Mouse (Mus musculus): ENCODE data around the gene Nt5c3b.
A peak's percentile ranks its signal among the peaks of the same experiment; 100 is the strongest.

The Nt5c3b gene

GRCm38 (mm10) chr11:100441797-100442196, at the start of gene Nt5c3b, which contains the start of gene Klhl10:
Gene Nt5c3b, minus strand, starts transcription at chr11:100441808.
Gene Klhl10, plus strand, starts transcription at chr11:100441917.
- DNase-seq = no peak

DNA sequence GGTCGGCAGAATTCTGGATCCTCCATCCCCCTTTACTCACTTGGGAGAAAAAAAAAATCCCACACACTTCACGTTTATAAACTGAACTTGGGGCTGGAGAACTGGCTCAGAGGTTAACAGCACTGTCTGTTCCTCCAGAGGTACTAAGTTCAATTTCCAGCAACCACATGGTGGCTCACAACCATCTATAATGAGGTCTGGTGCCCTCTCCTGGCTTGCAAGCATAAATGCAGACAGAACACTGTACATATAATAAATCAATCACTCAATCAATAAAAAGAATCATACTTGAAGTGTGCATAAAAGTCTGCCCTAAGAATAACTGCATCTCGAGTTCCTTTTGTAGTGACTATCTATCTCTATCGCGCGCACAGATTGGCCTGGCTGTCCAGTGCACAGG, 49.3 kb upstream of the Nt5c3b start:
- DNase-seq = no peak

DNA sequence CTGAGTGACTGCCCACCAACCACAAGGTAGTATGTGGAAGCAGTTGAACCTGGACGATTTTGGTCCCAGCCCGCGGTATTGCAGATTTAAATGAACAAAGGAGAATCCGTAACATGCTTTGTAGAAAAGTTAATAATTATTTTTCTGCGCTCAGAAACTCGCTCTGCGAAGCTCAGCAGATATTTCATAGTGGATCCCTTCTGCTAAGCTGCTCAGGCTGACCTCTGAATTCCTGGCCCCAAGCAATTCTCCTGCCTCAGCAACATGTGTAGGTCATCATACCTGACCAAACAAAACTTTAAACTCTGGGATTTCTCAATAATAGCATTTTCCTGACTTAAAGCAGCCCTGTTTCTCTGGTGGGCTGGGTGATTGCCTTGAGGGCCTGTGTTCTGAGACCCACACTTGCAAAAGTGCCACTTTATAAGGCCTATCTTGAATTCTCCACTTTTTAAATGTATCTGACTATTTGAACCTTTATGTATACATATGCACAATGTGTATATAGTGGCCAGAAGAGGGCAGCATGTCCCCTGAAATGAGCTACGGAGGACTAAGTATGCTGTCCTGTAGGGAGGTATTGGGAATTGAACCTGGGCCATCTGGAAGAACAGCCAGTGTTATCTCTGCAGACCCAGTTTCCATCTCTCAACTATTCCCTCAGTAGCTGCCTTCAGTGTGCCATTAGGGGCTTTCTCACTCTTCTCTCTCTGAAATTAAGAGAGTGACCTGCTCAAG, 44.4 kb upstream of the Nt5c3b start:
- DNase-seq = peak; percentile 43 to 74

DNA sequence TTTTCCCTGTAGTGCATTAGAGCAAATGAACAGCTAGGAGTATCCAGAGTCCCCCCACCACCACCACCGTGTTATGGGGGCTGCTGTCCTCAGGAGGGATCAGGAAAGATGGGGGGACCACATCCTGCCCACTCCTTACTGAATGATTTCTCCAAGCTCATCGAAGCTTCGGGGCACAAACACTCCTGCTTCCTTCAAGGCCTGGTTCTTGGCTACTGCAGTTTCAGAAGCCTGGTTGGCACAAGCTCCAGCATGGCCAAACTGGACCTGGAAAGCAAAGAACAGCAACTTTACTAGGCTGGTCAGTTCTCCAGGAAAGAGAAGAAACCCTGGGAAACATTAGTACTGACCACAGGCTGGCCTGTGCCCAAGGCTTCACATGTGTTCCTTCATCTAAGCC, 42.9 kb upstream of the Nt5c3b start:
- DNase-seq = no peak

- DNase-seq = no peak
Measured at GRCm38 (mm10) chr11:100479152-100479551, 37.5 kb upstream of the Nt5c3b start.

DNA sequence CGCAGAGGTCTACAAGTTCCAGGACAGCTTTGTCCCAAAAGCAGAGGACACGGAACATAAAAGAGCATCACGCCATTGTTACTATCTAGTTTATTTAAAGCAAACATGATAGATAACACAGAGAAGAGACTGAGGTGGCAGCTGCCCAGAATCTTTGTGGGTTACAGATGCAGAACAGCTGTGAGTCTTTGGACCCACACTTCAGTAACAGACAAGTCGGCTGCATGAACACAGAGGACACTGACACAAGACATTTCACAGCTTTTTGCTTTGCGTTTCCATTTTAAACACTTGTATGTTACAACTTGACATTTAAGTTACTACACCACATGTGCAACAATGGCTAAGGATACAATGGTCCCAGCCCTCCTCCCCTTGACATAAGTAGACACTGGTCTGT, 34.7 kb upstream of the Nt5c3b start:
- no peak for DNase-seq

- DNase-seq = no peak
Measured at GRCm38 (mm10) chr11:100472935-100473295, 31.3 kb upstream of the Nt5c3b start.

- peak; percentile 95 for DNase-seq
Measured at GRCm38 (mm10) chr11:100472197-100472934, 30.8 kb upstream of the Nt5c3b start, which contains the start of gene Klhl11. Gene Klhl11, minus strand, starts transcription at chr11:100472741.

- peak in 1 of 2 experiments; percentile 20 for DNase-seq
Measured at GRCm38 (mm10) chr11:100471352-100472196, 30.0 kb upstream of the Nt5c3b start.

DNA sequence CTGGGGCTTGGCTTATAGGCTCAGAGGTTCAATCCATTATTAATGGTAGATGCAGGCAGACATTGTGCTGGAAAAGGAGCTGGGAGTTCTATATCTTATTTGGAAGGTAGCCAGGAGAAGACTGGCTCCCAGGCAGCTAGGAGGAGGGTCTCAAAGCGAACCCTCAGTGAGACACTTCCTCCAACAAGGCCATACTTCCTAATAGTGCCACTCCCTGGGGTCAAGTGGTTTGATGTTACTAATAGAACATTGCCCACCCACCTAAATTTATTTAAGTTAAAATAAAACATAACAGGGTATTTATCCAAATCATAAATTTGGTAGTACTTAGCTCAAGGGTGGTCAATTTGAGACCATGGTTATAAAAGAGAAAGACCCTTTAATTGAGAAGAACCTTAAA, 24.2 kb upstream of the Nt5c3b start:
- DNase-seq = no peak

DNA sequence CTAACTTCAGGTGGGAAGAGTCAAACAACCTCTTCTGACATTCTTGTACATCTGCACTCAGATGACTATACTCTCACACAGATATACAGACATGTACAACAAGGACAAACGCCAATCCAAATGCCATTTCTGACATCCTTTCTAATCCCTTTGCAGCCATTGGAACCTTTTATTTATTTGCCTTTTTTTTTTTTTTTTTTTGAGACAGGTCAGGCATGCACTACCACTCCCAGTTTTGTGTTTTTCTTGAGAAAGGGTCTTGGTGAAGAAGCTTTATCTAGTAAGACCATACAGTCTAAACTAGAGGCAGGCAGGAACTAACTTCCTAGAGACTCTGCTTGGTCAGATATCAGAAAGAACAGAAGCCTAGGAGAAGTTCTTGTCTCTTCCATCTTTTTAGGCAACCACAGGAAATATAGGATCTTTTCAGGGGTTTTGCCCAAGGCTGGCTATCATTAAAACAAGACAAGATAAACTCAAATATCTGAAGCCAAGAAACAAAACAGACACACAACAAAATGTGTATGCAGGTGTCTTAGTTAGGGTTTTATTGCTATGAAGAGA, 23.7 kb upstream of the Nt5c3b start:
- DNase-seq = no peak

- DNase-seq = peak; percentile 17 to 18
Measured at GRCm38 (mm10) chr11:100462699-100463098, 21.1 kb upstream of the Nt5c3b start.

GRCm38 (mm10) chr11:100457711-100458110, 16.1 kb upstream of the Nt5c3b start:
- no peak for DNase-seq

- no peak for DNase-seq
Measured at GRCm38 (mm10) chr11:100457247-100457646, 15.6 kb upstream of the Nt5c3b start.

- no peak for DNase-seq
Measured at GRCm38 (mm10) chr11:100442625-100443024, 1.0 kb upstream of the Nt5c3b start.

DNA sequence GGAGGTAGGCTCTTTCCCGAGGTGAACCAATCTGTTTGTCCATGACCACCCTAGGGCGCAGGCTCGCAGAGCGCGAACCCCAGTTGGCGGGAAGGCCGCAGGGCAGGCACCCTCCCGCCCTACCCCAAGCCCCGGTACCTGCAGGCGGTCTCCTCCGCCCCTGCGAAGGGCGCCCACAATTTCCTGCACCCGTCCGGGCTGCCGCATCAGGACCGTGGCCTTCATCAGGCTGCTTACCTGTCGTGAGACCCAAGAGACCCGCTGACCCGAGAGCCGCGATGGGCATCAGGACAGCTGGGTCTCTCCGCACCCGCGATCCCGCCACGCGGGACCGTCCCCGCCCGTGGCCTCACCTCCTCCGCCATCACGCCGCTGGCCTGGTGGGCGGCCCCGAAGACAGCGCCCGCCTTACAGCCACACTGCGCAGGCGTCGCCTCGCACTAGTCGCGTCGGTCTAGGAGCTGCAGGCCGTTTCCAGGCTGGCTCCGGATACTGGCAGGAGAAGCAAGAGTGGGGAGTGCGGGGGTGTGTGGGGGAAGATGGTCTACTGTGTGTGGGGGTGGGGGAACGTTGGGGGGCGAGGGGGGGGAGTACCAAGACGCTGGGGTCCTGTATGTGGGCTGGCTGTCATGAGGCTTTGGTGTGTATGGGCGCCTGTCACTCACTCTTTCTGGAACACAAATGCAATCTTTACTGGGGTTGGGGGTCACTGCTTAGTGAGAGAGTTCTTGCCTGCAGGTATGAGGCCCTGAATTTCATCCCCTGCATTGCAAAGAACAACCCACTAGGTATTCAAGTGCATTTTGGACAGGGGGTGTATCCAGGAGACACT, 701 bp downstream of the Nt5c3b start:
- DNase-seq = peak; percentile 88 to 92

DNA sequence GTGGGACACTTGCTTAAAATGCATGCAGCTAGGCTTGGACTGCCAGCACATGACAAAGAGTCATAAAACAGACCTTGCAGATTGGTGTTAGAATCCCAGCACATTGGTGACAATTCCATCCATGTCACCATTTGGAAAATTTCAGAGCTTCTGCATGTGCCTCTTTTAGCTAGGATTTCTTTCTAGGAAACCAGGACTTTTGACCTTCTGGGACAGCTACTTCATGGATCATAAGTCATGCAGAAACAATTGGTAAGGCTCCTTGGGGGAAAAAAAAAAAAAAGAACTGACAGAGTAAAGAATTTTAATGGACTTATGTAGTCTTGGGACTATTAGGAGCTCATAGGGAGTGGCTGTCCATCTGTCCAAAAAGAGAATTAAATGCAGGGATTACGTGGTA, 3.7 kb downstream of the Nt5c3b start:
- DNase-seq = no peak

DNA sequence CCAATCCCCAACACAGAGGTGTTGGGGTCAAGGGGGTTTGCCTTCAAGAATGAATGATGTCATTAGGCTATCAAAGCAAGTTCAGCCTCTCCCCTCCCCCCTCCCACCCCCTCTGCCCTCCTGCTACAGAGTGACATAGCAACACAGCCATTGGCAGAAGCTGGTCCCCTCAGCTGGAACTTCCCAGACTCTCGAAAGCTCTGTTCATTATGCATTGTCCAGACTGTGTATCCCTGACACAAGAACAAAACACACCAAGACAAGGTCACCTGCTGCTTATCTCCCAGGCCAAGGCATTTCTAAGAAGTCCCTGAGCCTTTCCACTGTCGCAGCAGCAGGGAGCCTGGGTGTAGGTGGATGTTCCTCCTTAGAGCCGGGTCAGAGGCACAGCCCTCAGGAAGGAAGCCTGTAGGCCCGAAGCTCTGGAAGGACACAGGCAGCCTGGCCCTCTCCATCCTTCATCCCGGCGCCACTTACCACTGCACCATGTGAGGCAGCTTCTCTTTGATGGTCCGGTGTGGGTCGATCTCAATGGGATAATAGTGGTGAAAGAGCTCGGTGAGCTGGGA, 5.8 kb downstream of the Nt5c3b start:
- no peak for DNase-seq

DNA sequence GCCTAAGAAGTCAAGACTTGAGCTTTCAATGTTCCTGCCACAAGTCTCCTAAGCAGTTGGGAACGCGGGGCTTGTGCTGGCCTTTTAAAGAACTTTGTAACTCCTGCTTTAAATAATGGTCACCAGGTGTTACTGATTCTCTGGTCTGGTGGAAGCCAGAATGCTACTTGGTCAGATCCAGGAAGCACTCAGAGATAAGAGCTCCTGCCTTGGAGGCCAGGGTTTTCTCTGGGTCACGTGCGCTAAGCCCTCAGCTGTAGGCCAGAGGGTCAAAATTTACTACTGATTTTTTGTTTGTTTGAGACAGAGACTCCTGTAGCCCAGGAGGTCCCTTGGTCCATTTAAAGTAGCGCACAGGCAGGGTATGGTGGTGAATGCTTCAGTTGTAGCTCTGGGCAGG, 9.6 kb downstream of the Nt5c3b start:
- no peak for DNase-seq

- DNase-seq = peak; percentile 35 to 52
Measured at GRCm38 (mm10) chr11:100430052-100430451, 11.6 kb downstream of the Nt5c3b start.

GRCm38 (mm10) chr11:100428612-100429199, 12.9 kb downstream of the Nt5c3b start:
- DNase-seq = peak; percentile 34 to 63

Data from cerebellum, postnatal 25 days (tissue).